Mouse (Mus musculus): ENCODE measurements around the gene Orai3.

DNA sequence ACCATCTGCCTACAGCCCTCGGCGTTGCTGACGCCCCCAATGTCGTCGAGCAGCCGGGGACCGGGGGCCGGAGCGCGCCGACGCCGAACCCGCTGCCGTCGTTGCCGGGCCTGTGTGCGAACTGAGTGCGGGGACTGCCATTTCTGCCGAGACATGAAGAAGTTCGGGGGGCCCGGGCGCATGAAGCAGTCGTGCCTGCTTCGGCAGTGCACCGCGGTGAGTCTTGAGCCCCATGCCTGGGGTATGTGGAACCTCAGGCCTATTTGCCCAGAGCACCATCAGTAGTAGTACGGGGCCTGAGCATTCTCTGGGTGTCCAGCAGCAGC, 21.4 kb upstream of the Orai3 start:
- TF ChIP-seq CTCF (IDR thresholded peaks at IDR 0.05; ENCODE audit: low read depth) (no peak), EP300 (IDR thresholded peaks at IDR 0.05; ENCODE audit: low read depth) (no peak)

Data from liver, postnatal 0 days (tissue).